Mouse (Mus musculus) pancreas, adult 10 weeks (tissue): ENCODE measurements around the gene S100a13. TPM values are rescaled to one million over a fixed set of nuclear protein-coding genes. Genes with fewer than 3 reads are reported as not detected.

Experiments used
- polyA plus RNA-seq: library from polyadenylated mRNA; stranded (reverse); fragments of 350-450 nt; fragmentation: Illumina TruSeq; extraction: RNeasy Lipid Tissue Mini Kit (QIAGEN cat#74804); gene quantifications from one replicate; pipeline ENCODE4 v1.2.3, GENCODE M21; 2015; ENCODE audit warnings: low read depth, low replicate concordance; ENCODE audit not compliant: insufficient read depth

S100a13 gene
- polyA plus RNA-seq, result 22.3 TPM

DNA sequence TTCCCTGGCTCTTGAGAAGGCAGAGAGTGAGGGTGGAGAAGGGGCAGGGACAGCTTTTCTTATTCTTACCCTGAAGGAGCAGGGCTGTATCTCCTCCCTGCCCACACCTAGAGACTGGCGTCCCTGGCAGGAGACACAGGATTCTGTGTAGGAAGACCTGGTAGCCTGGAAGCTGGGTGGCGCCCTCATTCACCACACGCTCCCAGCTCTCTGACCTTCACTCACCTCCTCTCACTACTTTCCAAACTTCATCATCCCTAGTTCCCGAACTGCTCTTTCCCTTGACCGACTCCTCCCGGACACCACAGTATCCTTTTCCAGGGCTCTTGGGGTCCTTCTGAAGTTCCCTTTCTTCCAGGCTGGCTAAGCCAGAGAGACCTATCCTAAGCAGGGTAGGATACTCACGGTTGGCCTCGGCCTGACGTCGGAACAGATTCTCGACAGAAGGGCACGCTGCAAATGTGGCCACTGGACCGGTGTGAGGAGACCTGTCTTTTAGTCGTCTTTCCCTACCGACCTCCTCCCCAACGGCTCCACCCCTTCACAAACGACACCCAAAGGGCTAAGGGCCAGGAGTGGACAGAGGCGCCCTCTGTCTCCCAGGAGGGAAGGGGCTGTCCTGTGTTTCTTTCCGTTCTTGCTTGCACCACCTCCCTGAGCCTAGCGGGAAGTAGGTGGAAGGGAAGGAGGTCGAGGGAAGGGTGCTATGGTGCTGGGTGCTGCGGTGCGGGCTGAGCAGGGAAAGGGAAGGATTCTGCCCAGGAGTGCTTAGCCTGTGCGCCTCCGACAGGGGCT lies at the start of gene S100a13, which contains the start of gene S100a1:
S100a13 (plus strand) TSS at position 640 of the 795 bp plus-strand sequence.
S100a1 (minus strand) TSS at position 597 of the 795 bp plus-strand sequence.

GRCm38 (mm10) chr3:90465686-90466310 lies 48.4 kb upstream of the S100a13 start, which contains the start of gene Npr1:
Gene Npr1, minus strand, starts transcription at chr3:90465866.

DNA sequence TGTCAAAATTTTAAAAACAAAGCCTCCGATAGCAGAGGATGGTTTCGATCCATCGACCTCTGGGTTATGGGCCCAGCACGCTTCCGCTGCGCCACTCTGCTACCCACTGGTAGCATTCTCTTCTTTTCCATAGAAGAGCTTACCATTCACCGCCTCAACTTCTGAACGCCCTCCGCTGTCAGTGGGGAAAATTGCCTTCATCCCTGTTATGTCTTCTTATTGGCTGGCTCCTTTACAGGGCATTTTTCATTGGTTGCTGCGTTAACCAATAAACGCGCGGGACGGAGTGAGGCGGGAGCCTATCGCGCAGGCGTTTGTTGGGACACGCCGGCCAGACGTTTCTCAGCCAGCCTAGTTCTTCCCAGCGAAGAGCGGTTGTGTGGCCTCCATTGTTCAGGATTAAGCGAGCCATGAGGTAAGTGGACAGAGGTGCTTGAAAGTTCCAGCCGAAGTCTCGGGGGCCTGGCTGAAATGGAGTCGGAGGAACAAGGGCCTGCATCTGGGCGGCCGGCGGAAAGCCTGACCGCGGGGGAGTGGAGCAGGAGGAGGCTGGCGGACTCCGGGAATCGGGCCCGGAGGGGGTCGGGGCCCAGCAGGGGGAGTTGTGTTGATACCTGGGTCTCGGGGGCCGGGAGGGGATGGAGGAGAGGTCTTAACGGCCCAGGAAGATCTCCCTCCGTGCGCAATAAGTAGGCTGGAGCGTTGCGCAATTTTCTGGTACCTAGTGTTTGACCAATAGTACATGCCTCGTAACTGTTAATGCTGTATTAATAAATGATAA lies 38.2 kb upstream of the S100a13 start, which contains the start of gene Ilf2:
Ilf2 (plus strand) TSS at position 296 of the 781 bp plus-strand sequence.

GRCm38 (mm10) chr3:90490696-90491256 lies 23.5 kb upstream of the S100a13 start, which contains the start of gene Snapin:
Gene Snapin, minus strand, starts transcription at chr3:90491033.

GRCm38 (mm10) chr3:90508950-90509746 lies 5.1 kb upstream of the S100a13 start, which contains the start of gene Chtop:
Gene Chtop, minus strand, starts transcription at chr3:90509498.

DNA sequence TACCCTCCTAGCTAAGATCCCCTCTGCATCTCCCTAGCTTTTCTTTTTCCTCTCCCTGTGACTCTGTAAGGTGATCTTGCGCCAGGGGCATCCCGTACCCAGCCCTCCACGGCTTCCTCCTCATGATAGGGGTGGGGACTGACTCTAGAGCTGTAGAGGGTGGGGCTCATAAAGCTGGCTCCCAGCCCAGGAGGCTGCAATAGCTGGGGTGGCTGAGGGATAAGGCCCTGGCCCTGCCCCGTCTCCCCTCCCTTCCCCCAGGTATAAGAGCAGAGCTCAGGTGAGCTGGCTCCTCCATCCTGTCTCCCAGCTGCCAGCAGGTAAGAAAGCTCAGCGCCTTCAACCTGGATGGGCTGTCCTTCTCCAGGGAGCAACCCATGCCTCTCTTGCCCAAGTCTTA lies 12.3 kb downstream of the S100a13 start, which contains the start of gene S100a14:
S100a14 (plus strand) TSS at position 277 of the 400 bp plus-strand sequence.

DNA sequence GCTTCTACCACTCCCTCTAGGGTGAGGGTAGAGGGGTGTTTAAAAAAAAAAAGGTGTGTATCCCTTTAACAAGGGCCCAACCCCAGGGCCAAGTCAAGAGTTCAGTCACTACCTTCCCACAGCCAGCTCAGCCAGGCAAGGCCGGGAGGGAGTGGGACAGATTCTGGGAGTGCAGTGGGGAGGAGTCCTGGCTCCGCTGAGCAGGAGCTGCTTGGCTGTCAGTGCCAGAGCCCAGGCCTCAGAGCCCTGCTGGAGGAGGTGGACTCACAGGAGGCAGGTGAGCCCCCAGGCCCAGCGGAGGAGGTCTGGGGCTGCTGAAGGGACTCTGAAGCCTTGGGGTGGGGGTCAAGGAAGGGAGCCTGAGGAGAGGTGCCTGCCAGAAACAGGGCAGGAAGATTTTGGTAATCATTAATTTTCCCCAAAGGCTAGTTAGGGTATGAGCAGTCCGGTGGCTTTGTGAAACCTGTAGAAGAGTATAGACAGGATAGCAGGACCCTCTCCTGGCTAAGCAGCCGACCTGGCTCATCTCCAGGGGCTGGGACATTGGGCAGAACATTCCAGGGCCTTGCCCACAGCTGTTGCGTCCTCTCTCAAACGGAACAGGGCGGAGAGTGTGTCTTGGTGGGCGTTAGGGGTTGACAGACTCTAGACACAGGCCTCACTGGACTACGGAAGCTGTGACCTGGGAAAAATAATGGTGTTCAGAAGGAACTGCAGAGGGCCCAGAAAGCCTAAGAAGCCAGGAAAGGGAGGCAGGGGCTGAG lies 23.1 kb downstream of the S100a13 start, which contains the start of gene S100a16:
S100a16 (plus strand) TSS at position 114 of the 764 bp plus-strand sequence.

GRCm38 (mm10) chr3:90560008-90560628 lies 45.9 kb downstream of the S100a13 start, which contains the start of gene S100a3:
Gene S100a3, plus strand, starts transcription at chr3:90560578.

Other genes starting within 250 kb of the S100a13 start
- 3.7 TPM for gene Dennd4b, start 249.2 kb upstream of the S100a13 start, polyA plus RNA-seq
- gene Gatad2b, start 221.3 kb upstream of the S100a13 start, polyA plus RNA-seq, result 3.5 TPM
- 6.5 TPM for gene Slc27a3, start 124.5 kb upstream of the S100a13 start, polyA plus RNA-seq
- gene Ints3, start 80.8 kb upstream of the S100a13 start, polyA plus RNA-seq, result 12.9 TPM
- gene Npr1, start 48.6 kb upstream of the S100a13 start, polyA plus RNA-seq, result 24.0 TPM
- gene Ilf2, start 38.3 kb upstream of the S100a13 start, polyA plus RNA-seq, result 10.1 TPM
- gene Snapin, start 23.4 kb upstream of the S100a13 start, polyA plus RNA-seq, result 11.3 TPM
- 22.0 TPM for gene Chtop, start 4.9 kb upstream of the S100a13 start, polyA plus RNA-seq
- 42.7 TPM for gene S100a1, start within 50 bp of the S100a13 start, polyA plus RNA-seq
- not detected for gene S100a14, start 12.4 kb downstream of the S100a13 start, polyA plus RNA-seq
- gene S100a16, start 22.8 kb downstream of the S100a13 start, polyA plus RNA-seq, result 41.8 TPM
- not detected for gene S100a3, start 46.1 kb downstream of the S100a13 start, polyA plus RNA-seq
- gene S100a2, start 75.8 kb downstream of the S100a13 start, polyA plus RNA-seq, result not detected
- gene Gm42674, start 87.5 kb downstream of the S100a13 start, polyA plus RNA-seq, result not detected
- gene S100a4, start 89.3 kb downstream of the S100a13 start, polyA plus RNA-seq, result 10.9 TPM
- gene S100a5, start 94.1 kb downstream of the S100a13 start, polyA plus RNA-seq, result not detected
- gene S100a6, start 98.4 kb downstream of the S100a13 start, polyA plus RNA-seq, result 248 TPM
- gene S100a7a, start 139.6 kb downstream of the S100a13 start, polyA plus RNA-seq, result 0.89 TPM
- not detected for gene S100a8, start 154.5 kb downstream of the S100a13 start, polyA plus RNA-seq
- gene S100a9, start 181.3 kb downstream of the S100a13 start, polyA plus RNA-seq, result not detected
- not detected for gene Pglyrp4, start 212.5 kb downstream of the S100a13 start, polyA plus RNA-seq